ENCODE assay signal across 8 mouse cellular contexts in the genomic region with DNA sequence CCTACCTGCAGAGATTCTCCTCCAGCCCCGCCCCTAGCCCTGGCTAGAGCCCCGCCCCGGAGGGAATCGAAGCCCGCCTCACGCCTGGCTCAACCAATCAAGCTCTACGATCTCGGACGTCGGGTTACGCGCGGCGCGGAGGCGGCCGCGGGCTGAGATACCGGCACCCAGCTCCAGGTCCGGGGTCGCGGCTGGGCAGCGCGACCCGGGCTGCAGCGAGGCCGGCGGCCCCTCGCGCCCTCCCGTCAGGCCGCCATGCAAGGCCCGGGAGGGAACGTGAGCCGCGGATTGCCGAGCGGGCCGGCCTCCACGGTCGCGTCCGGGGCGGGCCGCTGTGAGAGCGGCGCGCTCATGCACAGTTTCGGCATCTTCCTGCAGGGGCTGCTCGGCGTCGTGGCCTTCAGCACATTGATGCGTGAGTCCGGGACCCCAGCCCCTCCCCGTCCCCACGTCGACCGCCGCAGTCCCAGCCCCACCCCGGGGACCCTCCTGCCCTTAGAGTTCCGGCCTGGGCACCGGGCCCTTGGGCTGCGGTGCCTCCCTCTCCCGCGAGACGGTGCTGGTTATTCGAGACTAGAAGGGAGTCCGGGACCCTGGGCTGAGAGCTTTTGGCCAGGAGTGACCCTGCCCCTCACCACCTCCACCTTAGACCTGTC. TPM values are rescaled to one million over a fixed set of nuclear protein-coding genes. Genes with fewer than 3 reads are reported as not detected.
DNase-seq lines count a peak whose midpoint lies in the region; ATAC-seq and TF ChIP-seq lines count a peak whose summit lies in the region.

A gene (plus strand): TSS at position 115 of the 656 bp plus-strand sequence.

- peaks cover 27% of the 10 kb centered on the region for H3K4me1 ChIP-seq in heart, embryonic 11.5 days (ENCODE audit: control insufficient read depth, insufficient read depth, low read length)
- H3K4me1 ChIP-seq in kidney, postnatal 0 days (replicated peaks; ENCODE audit: insufficient read depth, low read length): peaks cover 8% of the 10 kb centered on the region; the same call in 1 of the 2 replicates
- peaks cover 37% of the 10 kb centered on the region for H3K4me1 ChIP-seq in liver, embryonic 11.5 days (replicated peaks; ENCODE audit: control insufficient read depth, insufficient read depth, low read length)
- peaks cover 27% of the 10 kb centered on the region; the same call in 1 of the 2 replicates for H3K4me1 ChIP-seq in stomach, embryonic 14.5 days (ENCODE audit: control insufficient read depth, insufficient read depth, low read length)

- DNase-seq in B cell, adult 2 months: peak; percentile 91 to 92
- peak; percentile 93 for DNase-seq in brain, adult 2 months (ENCODE audit: low read depth, low spot score)
- DNase-seq in kidney, postnatal 0 days (ENCODE audit: low spot score): peak; percentile 88
- peak; percentile 84 for DNase-seq in liver, embryonic 11.5 days (ENCODE audit: low spot score)
- DNase-seq in naive thymus-derived CD4-positive, alpha-beta T cell, adult 2 months (ENCODE audit: low read depth): peak; percentile 88

- peak within 1 kb of the TSS; percentile 71 for H3K4me3 ChIP-seq in heart, embryonic 11.5 days (ENCODE audit: low read depth, low read length)
- H3K4me3 ChIP-seq in kidney, postnatal 0 days (replicated peaks; ENCODE audit: low read depth, low read length): peak within 1 kb of the TSS; percentile 77
- H3K4me3 ChIP-seq in liver, embryonic 11.5 days (ENCODE audit: low read depth, low read length): peak within 1 kb of the TSS; percentile 90
- peak within 1 kb of the TSS; percentile 89 for H3K4me3 ChIP-seq in stomach, embryonic 14.5 days (ENCODE audit: low read depth, low read length)

- H3K9ac ChIP-seq in heart, embryonic 11.5 days (ENCODE audit: low read depth, low read length): peak within 1 kb of the TSS; percentile 78
- peak within 1 kb of the TSS; percentile 85 for H3K9ac ChIP-seq in kidney, postnatal 0 days (ENCODE audit: low read depth, low read length)
- H3K9ac ChIP-seq in liver, embryonic 11.5 days (ENCODE audit: low read depth, low read length): peak within 1 kb of the TSS; percentile 86
- peak within 1 kb of the TSS; percentile 81 for H3K9ac ChIP-seq in stomach, embryonic 14.5 days (replicated peaks; ENCODE audit: low read depth, low read length)

- H3K9me3 ChIP-seq in heart, embryonic 11.5 days (replicated peaks; ENCODE audit: control insufficient read depth, low read length): no peaks in the 10 kb centered on the region
- H3K9me3 ChIP-seq in kidney, postnatal 0 days (replicated peaks; ENCODE audit: low read length): no peaks in the 10 kb centered on the region
- no peaks in the 10 kb centered on the region for H3K9me3 ChIP-seq in liver, embryonic 11.5 days (ENCODE audit: control insufficient read depth, low read length)
- no peaks in the 10 kb centered on the region for H3K9me3 ChIP-seq in stomach, embryonic 14.5 days (ENCODE audit: control insufficient read depth, low read depth, low read length)

- no peaks in the 10 kb centered on the region for H3K27me3 ChIP-seq in heart, embryonic 11.5 days (ENCODE audit: control insufficient read depth, insufficient read depth, low read length)
- no peaks in the 10 kb centered on the region for H3K27me3 ChIP-seq in kidney, postnatal 0 days (ENCODE audit: insufficient read depth, low read length)
- no peaks in the 10 kb centered on the region for H3K27me3 ChIP-seq in liver, embryonic 11.5 days (replicated peaks; ENCODE audit: control insufficient read depth, insufficient read depth, low read length)
- no peaks in the 10 kb centered on the region for H3K27me3 ChIP-seq in stomach, embryonic 14.5 days (ENCODE audit: control insufficient read depth, insufficient read depth, low read length)

- H3K27ac ChIP-seq in heart, embryonic 11.5 days (ENCODE audit: low read depth, low read length): no peak within 1 kb of the TSS
- peak within 1 kb of the TSS; percentile 75 for H3K27ac ChIP-seq in kidney, postnatal 0 days
- H3K27ac ChIP-seq in liver, embryonic 11.5 days (ENCODE audit: low read depth, low read length): peak within 1 kb of the TSS; percentile 65
- peak within 1 kb of the TSS; percentile 33; the same call in 1 of the 2 replicates for H3K27ac ChIP-seq in stomach, embryonic 14.5 days (ENCODE audit: low read length)

- H3K36me3 ChIP-seq in heart, embryonic 11.5 days (ENCODE audit: control insufficient read depth, insufficient read depth, low read length): no peaks in the 10 kb centered on the region
- H3K36me3 ChIP-seq in kidney, postnatal 0 days (ENCODE audit: insufficient read depth, low read length): no peaks in the 10 kb centered on the region
- H3K36me3 ChIP-seq in liver, embryonic 11.5 days (ENCODE audit: control insufficient read depth, insufficient read depth, low read length): no peaks in the 10 kb centered on the region
- no peaks in the 10 kb centered on the region for H3K36me3 ChIP-seq in stomach, embryonic 14.5 days (ENCODE audit: control insufficient read depth, insufficient read depth, low read length)

- peak; percentile 40 for TF ChIP-seq CTCF in kidney, postnatal 0 days (IDR thresholded peaks at IDR 0.05; ENCODE audit: low read depth)

- ATAC-seq in erythroblast, adult 5-6 weeks (replicated peaks; ENCODE audit: low FRiP score, poor library complexity, severe bottlenecking): peak; percentile 94
- peak; percentile 88 for ATAC-seq in heart, embryonic 11.5 days (replicated peaks; ENCODE audit: insufficient number of reproducible peaks, low FRiP score, low TSS enrichment)
- ATAC-seq in kidney, postnatal 0 days (replicated peaks; ENCODE audit: low FRiP score, low read depth): peak; percentile 94
- ATAC-seq in liver, embryonic 11.5 days (replicated peaks; ENCODE audit: low FRiP score): peak; percentile 89
- peak; percentile 94 for ATAC-seq in stomach, embryonic 14.5 days (ENCODE audit: insufficient number of reproducible peaks, insufficient read depth, low FRiP score, low read depth)

- under 1% methylated on average over 64 of the region's 68 CpGs for WGBS in heart, embryonic 11.5 days (ENCODE audit: insufficient replicate concordance)
- under 1% methylated on average over 68 of the region's 68 CpGs for WGBS in kidney, postnatal 0 days
- under 1% methylated on average over 68 of the region's 68 CpGs for WGBS in liver, embryonic 11.5 days
- WGBS in stomach, embryonic 14.5 days: under 1% methylated on average over 66 of the region's 68 CpGs

- H3K4me2 ChIP-seq in heart, embryonic 11.5 days: peak within 1 kb of the TSS; percentile 87
- peak within 1 kb of the TSS; percentile 82 for H3K4me2 ChIP-seq in kidney, postnatal 0 days (ENCODE audit: low read length)
- peak within 1 kb of the TSS; percentile 83 for H3K4me2 ChIP-seq in liver, embryonic 11.5 days
- H3K4me2 ChIP-seq in stomach, embryonic 14.5 days (replicated peaks; ENCODE audit: low read depth, low read length): peak within 1 kb of the TSS; percentile 90

RNA-seq across cellular contexts. Expression of the gene that starts here (rescaled TPM):
- total RNA-seq in erythroblast, adult 5-6 weeks (2015; ENCODE audit: low replicate concordance): 2.1 and 11.3 TPM in 2 replicates
- 0.98 and 2.2 TPM in 2 replicates for total RNA-seq in erythroblast, adult 5-6 weeks (2017; ENCODE audit: low replicate concordance)
- 16.0 and 18.2 TPM in 2 replicates for polyA plus RNA-seq in heart, embryonic 11.5 days (2014; fragmentation: Nextera tagmentation; extraction: Ambion mirVana)
- 22.6 and 23.4 TPM in 2 replicates for polyA plus RNA-seq in kidney, postnatal 0 days (2015; fragmentation: Nextera tagmentation; extraction: Ambion mirVana)
- 22.6 and 26.1 TPM in 2 replicates for polyA plus RNA-seq in liver, embryonic 11.5 days (2014; fragmentation: Nextera tagmentation; extraction: Ambion mirVana)
- 26.7 and 27.5 TPM in 2 replicates for polyA plus RNA-seq in stomach, embryonic 14.5 days (2014; fragmentation: Nextera tagmentation; extraction: Ambion mirVana)
